8 mouse cellular contexts compared by ENCODE assay signal in genomic region chr5:67260159-67260530, GRCm38 (mm10). TPM values are rescaled to one million over a fixed set of nuclear protein-coding genes. Genes with fewer than 3 reads are reported as not detected.
A peak's percentile ranks its signal among the peaks of the same experiment; 100 is the strongest.
DNase-seq lines count a peak whose midpoint lies in the region; ATAC-seq and TF ChIP-seq lines count a peak whose summit lies in the region.

No protein-coding gene starts in this region.

- TF ChIP-seq CTCF in G1E (IDR thresholded peaks at IDR 0.05; ENCODE audit: low read depth, low read length): no peak

- intact Hi-C loops in heart, postnatal 25 days (cut with DNase I): no loop called here

- peaks cover 0 to 7% of the 10 kb centered on the region in 2 experiments; a peak in 3 of 4 replicates for H3K4me1 ChIP-seq in heart, embryonic 14.5 days (ENCODE audit: control insufficient read depth in 2 of 2, insufficient read depth in 2 of 2, low read length in 2 of 2)
- H3K4me1 ChIP-seq in G1E (ENCODE audit: insufficient read depth, low read depth, low read length): peaks cover 26% of the 10 kb centered on the region
- peaks cover 15% of the 10 kb centered on the region for H3K4me1 ChIP-seq in forebrain, embryonic 16.5 days (replicated peaks; ENCODE audit: control insufficient read depth, insufficient read depth, low read length)

- WGBS in heart, embryonic 14.5 days: 0% methylated on average over 9 of the region's 9 CpGs
- 0% methylated on average over 9 of the region's 9 CpGs for WGBS in forebrain, embryonic 16.5 days
- WGBS in macrophage (ENCODE audit: missing documents): 0% methylated on average over 9 of the region's 9 CpGs

- H3K9ac ChIP-seq in heart, embryonic 14.5 days (ENCODE audit: low read length): peak overlapping the region; percentile 92
- H3K9ac ChIP-seq in forebrain, embryonic 16.5 days (replicated peaks; ENCODE audit: low read depth, low read length): peak overlapping the region; percentile 45; the same call in 1 of the 2 replicates

- no peaks in the 10 kb centered on the region for H3K27me3 ChIP-seq in heart, embryonic 14.5 days (ENCODE audit: control insufficient read depth, insufficient read depth, low read length)
- 0 out of 2 replicates have a peak, but pooled peaks cover 5% of the 10 kb centered on the region for H3K27me3 ChIP-seq in G1E (ENCODE audit: insufficient read depth, low read length)
- no peaks in the 10 kb centered on the region for H3K27me3 ChIP-seq in forebrain, embryonic 16.5 days (replicated peaks; ENCODE audit: control insufficient read depth, insufficient read depth, low read length)

- DNase-seq in heart, postnatal 25 days (ENCODE audit: low spot score): no peak
- no peak for DNase-seq in G1E (ENCODE audit: low spot score)
- DNase-seq in adrenal gland, postnatal 14 days: no peak
- no peak for DNase-seq in adrenal gland, postnatal 4 days (ENCODE audit: low spot score in 2 of 2)
- no peak for DNase-seq in right cerebral cortex, adult 18-20 months

- peak overlapping the region; percentile 74 for H3K4me2 ChIP-seq in heart, embryonic 14.5 days (ENCODE audit: low read length)
- H3K4me2 ChIP-seq in forebrain, embryonic 16.5 days (ENCODE audit: low read length): peak overlapping the region; percentile 56

- peak overlapping the region; percentile 55 to 94; a peak in 3 of 4 replicates for H3K27ac ChIP-seq in heart, embryonic 14.5 days (replicated peaks in 1 of 2; ENCODE audit: control insufficient read depth in 1 of 2, insufficient read depth in 1 of 2, low read depth in 2 of 2, low read length in 2 of 2)
- no peak overlapping the region for H3K27ac ChIP-seq in forebrain, embryonic 16.5 days (ENCODE audit: low read length)
- H3K27ac ChIP-seq in macrophage: peak overlapping the region; percentile 66

- ATAC-seq in heart, embryonic 14.5 days (ENCODE audit: insufficient number of reproducible peaks, insufficient read depth, low FRiP score, low read depth): no peak
- ATAC-seq in G1E (ENCODE audit: extremely low read depth, insufficient number of reproducible peaks, low FRiP score, poor library complexity, severe bottlenecking): 0 out of 2 replicates have a peak, but pooled peaks have one; percentile 2
- ATAC-seq in forebrain, embryonic 16.5 days: no peak; the same call in 1 of the 2 replicates

- peaks cover 31% of the 10 kb centered on the region for H3K36me3 ChIP-seq in heart, embryonic 14.5 days (ENCODE audit: control insufficient read depth, insufficient read depth, low read length)
- H3K36me3 ChIP-seq in G1E (replicated peaks): peaks cover 23% of the 10 kb centered on the region
- peaks cover 6% of the 10 kb centered on the region for H3K36me3 ChIP-seq in forebrain, embryonic 16.5 days (ENCODE audit: control insufficient read depth, insufficient read depth)
- H3K36me3 ChIP-seq in macrophage (ENCODE audit: inconsistent target): peaks cover 9% of the 10 kb centered on the region

- peaks cover 42% of the 10 kb centered on the region for H3K79me2 ChIP-seq in macrophage (ENCODE audit: inconsistent target)

- peak overlapping the region; percentile 69 to 97 for H3K4me3 ChIP-seq in heart, embryonic 14.5 days (ENCODE audit: control insufficient read depth in 1 of 2, insufficient read depth in 1 of 2, low read depth in 1 of 2, low read length in 2 of 2)
- H3K4me3 ChIP-seq in G1E (ENCODE audit: low read depth, low read length) (peak overlapping the region; percentile 83), macrophage (ENCODE audit: inconsistent target) (peak overlapping the region; percentile 78)
- H3K4me3 ChIP-seq in forebrain, embryonic 16.5 days (replicated peaks; ENCODE audit: low read length): peak overlapping the region; percentile 99

- no peaks in the 10 kb centered on the region for H3K9me3 ChIP-seq in heart, embryonic 14.5 days (ENCODE audit: control insufficient read depth, low read length)
- no peaks in the 10 kb centered on the region for H3K9me3 ChIP-seq in G1E (replicated peaks)
- H3K9me3 ChIP-seq in forebrain, embryonic 16.5 days (ENCODE audit: control insufficient read depth, low read length): no peaks in the 10 kb centered on the region

RNA-seq across cellular contexts. Expression of gene Tmem33, which starts 0.2 kb away (rescaled TPM):
- 46.1 and 48.3 TPM in 2 replicates for polyA plus RNA-seq in heart, embryonic 14.5 days (2014; fragmentation: Nextera tagmentation; extraction: Ambion mirVana)
- 10 to 100 TPM; 47.2 to 52.3 TPM for total RNA-seq in heart, postnatal 25 days (2021)
- 151 and 159 TPM in 2 replicates for total RNA-seq in G1E (2014; fragmentation: Nextera tagmentation)
- 62.7 and 75.8 TPM in 2 replicates for total RNA-seq in G1E (2017)
- 82.3 and 91.1 TPM in 2 replicates for polyA plus RNA-seq in G1E (2012)
- polyA plus RNA-seq in forebrain, embryonic 16.5 days (2015; fragmentation: Nextera tagmentation; extraction: Ambion mirVana): 82.9 and 83.1 TPM in 2 replicates
- total RNA-seq in macrophage (2018; cell fraction: chromatin; rRNA removed): 10 to 100 TPM; 21.0 to 73.9 (median 43.4) TPM
- 10 to 100 TPM; 35.8 to 69.1 (median 46.0) TPM for total RNA-seq in macrophage (2018; cell fraction: cytosol; rRNA removed)
- total RNA-seq in macrophage (2018; cell fraction: nucleus; rRNA removed): 10 to 100 TPM; 37.0 to 85.4 (median 49.4) TPM
- polyA plus RNA-seq in macrophage (2018): 56.1 to 63.7 TPM (median 62.8 TPM) in 3 replicates
- total RNA-seq in adrenal gland, postnatal 14 days (2021): 82.9 and 90.7 TPM in 2 replicates
- total RNA-seq in adrenal gland, postnatal 4 days (2021): 10 to 100 TPM; 74.6 to 83.9 TPM

RNA-seq across cellular contexts. Expression of gene Slc30a9, which starts 46.6 kb away (rescaled TPM):
- 158 and 165 TPM in 2 replicates for polyA plus RNA-seq in heart, embryonic 14.5 days (2014; fragmentation: Nextera tagmentation; extraction: Ambion mirVana)
- 100 to 1,000 TPM; 162 to 165 TPM for total RNA-seq in heart, postnatal 25 days (2021)
- total RNA-seq in G1E (2014; fragmentation: Nextera tagmentation) (87.4 and 103 TPM in 2 replicates), G1E (2017) (90.5 and 109 TPM in 2 replicates)
- polyA plus RNA-seq in G1E (2012) (8.4 and 9.3 TPM in 2 replicates), macrophage (2018) (20.1 to 23.6 TPM (median 22.7 TPM) in 3 replicates)
- polyA plus RNA-seq in forebrain, embryonic 16.5 days (2015; fragmentation: Nextera tagmentation; extraction: Ambion mirVana): 147 and 159 TPM in 2 replicates
- 100 to 1,000 TPM in 6 of 26 experiments, 10 to 100 TPM in 20; 47.5 to 128 (median 88.3) TPM for total RNA-seq in macrophage (2018; cell fraction: chromatin; rRNA removed)
- total RNA-seq in macrophage (2018; cell fraction: cytosol; rRNA removed): 10 to 100 TPM; 14.9 to 25.8 (median 20.6) TPM
- 10 to 100 TPM; 39.4 to 94.3 (median 56.2) TPM for total RNA-seq in macrophage (2018; cell fraction: nucleus; rRNA removed)
- total RNA-seq in adrenal gland, postnatal 14 days (2021): 120 and 127 TPM in 2 replicates
- 100 to 1,000 TPM; 101 to 115 TPM for total RNA-seq in adrenal gland, postnatal 4 days (2021)
